Mouse (Mus musculus) spleen, adult 2 months (tissue): ENCODE data around the gene Smg6.

Experiments used
- CTCF ChIP-seq: fragments of 200-500 bp; IDR thresholded peaks from 2 replicates; pipeline ENCODE4 v1.5.1; 2011; ENCODE audit warnings: mild to moderate bottlenecking, inconsistent platforms; ENCODE audit not compliant: insufficient read depth, insufficient read length, insufficient replicate concordance; ENCODE audit errors: extremely low read depth
- POLR2A ChIP-seq: fragments of 200-500 bp; IDR thresholded peaks from 2 replicates; pipeline ENCODE4 v1.6.1; 2011; ENCODE audit warnings: low read depth, low read length, inconsistent platforms

GRCm38 (mm10) chr11:74907850-74908249, 17.8 kb upstream of the Smg6 start:
- TF ChIP-seq POLR2A = no peak
- no peak for TF ChIP-seq CTCF
